Mouse (Mus musculus) MEL (cell line): Measurements from ENCODE around the gene Agbl5. TPM values are rescaled to one million over a fixed set of nuclear protein-coding genes. Genes with fewer than 3 reads are reported as not detected.

Experiments used
- DNase-seq: peaks from one replicate; pipeline ENCODE4 v3.0.0; 2011; ENCODE audit warnings: low read depth, low spot score
- H3K27ac ChIP-seq: 2 replicates; pipeline ENCODE4 v1.5.1; 2012; ENCODE audit warnings: low read depth, mild to moderate bottlenecking, control low read depth, low read length, moderate library complexity; ENCODE audit not compliant: control insufficient read depth
- H3K27me3 ChIP-seq, 2 experiments: fragments of 150-350 bp in 1 of 2; sonication (generic) in 1 of 2; 2 replicates each; pipeline ENCODE4 v1.6.1; 2012; ENCODE audit warnings: low read length in 2 of 2, mild to moderate bottlenecking in 2 of 2, improper control_type of control experiment in 1 of 2, moderate library complexity in 1 of 2; ENCODE audit not compliant: insufficient read depth in 2 of 2, control insufficient read depth in 1 of 2
- H3K36me3 ChIP-seq, 2 experiments: 2 replicates each; pipeline ENCODE4 v1.6.1; 2012 to 2014; ENCODE audit warnings: low read length in 2 of 2, improper control_type of control experiment in 1 of 2, inconsistent platforms in 1 of 2, mild to moderate bottlenecking in 1 of 2; ENCODE audit not compliant: insufficient read depth in 2 of 2, control insufficient read depth in 1 of 2
- H3K4me1 ChIP-seq, 2 experiments: fragments of 150-350 bp in 1 of 2; sonication (generic) in 1 of 2; 2 replicates each; pipeline ENCODE4 v1.6.1; 2012; ENCODE audit warnings: low read length in 2 of 2, improper control_type of control experiment in 1 of 2, mild to moderate bottlenecking in 1 of 2; ENCODE audit not compliant: insufficient read depth in 2 of 2, control insufficient read depth in 1 of 2
- H3K4me3 ChIP-seq, 2 experiments: fragments of 150-350 bp in 1 of 2; sonication (generic) in 1 of 2; 2 replicates each; pipeline ENCODE4 v1.5.1; 2012; ENCODE audit warnings: low read depth in 2 of 2, low read length in 2 of 2, mild to moderate bottlenecking in 2 of 2, moderate library complexity in 2 of 2, control low read depth in 1 of 2, improper control_type of control experiment in 1 of 2; ENCODE audit not compliant: control insufficient read depth in 1 of 2, insufficient read depth in 1 of 2
- H3K79me2 ChIP-seq: 2 replicates; pipeline ENCODE4 v1.6.1; 2012; ENCODE audit warnings: mild to moderate bottlenecking, low read length, moderate library complexity; ENCODE audit not compliant: control insufficient read depth, poor library complexity, insufficient read depth
- H3K9ac ChIP-seq: 2 replicates; pipeline ENCODE4 v1.6.1; 2012; ENCODE audit warnings: low read depth, mild to moderate bottlenecking, control low read depth, low read length, moderate library complexity; ENCODE audit not compliant: control insufficient read depth, poor library complexity, severe bottlenecking
- H3K9me3 ChIP-seq: fragments of 150-350 bp; sonication (generic); replicated peaks from 2 replicates; pipeline ENCODE4 v1.6.1; 2012; ENCODE audit warnings: mild to moderate bottlenecking, low read length, improper control_type of control experiment, moderate library complexity; ENCODE audit not compliant: insufficient read depth
- BHLHE40 ChIP-seq: IDR thresholded peaks from 2 replicates; pipeline ENCODE4 v1.6.1; 2012; ENCODE audit warnings: low read depth, mild to moderate bottlenecking, inconsistent platforms, low read length, improper control_type of control experiment, borderline replicate concordance
- CHD2 ChIP-seq: IDR thresholded peaks from 2 replicates; pipeline ENCODE4 v1.6.1; 2011; ENCODE audit warnings: low read length, improper control_type of control experiment
- CTCF ChIP-seq, 3 experiments: IDR thresholded peaks in 2 of 3; conservative IDR thresholded peaks in 1 of 3; 2 replicates each; pipeline ENCODE4 v1.5.1; 2011 to 2012; ENCODE audit warnings: low read length in 3 of 3, low read depth in 2 of 3, mild to moderate bottlenecking in 2 of 3, improper control_type of control experiment in 1 of 3, inconsistent platforms in 1 of 3, mixed read lengths in 1 of 3, moderate library complexity in 1 of 3; ENCODE audit not compliant: control insufficient read depth in 1 of 3, insufficient read depth in 1 of 3, poor library complexity in 1 of 3, severe bottlenecking in 1 of 3
- E2F4 ChIP-seq: IDR thresholded peaks from 2 replicates; pipeline ENCODE4 v1.6.1; 2011; ENCODE audit warnings: low read depth, low read length, improper control_type of control experiment, borderline replicate concordance
- ETS1 ChIP-seq: IDR thresholded peaks from 2 replicates; pipeline ENCODE4 v1.6.1; 2012; ENCODE audit warnings: low read depth, mild to moderate bottlenecking, inconsistent platforms, low read length, improper control_type of control experiment, moderate library complexity
- GATA1 ChIP-seq: IDR thresholded peaks from 2 replicates; pipeline ENCODE4 v1.6.1; 2011; ENCODE audit warnings: low read depth, low read length, improper control_type of control experiment
- KAT2A ChIP-seq: conservative IDR thresholded peaks from 2 replicates; pipeline ENCODE4 v1.6.1; 2012; ENCODE audit warnings: low read depth, low read length, improper control_type of control experiment, inconsistent platforms
- MAX ChIP-seq: IDR thresholded peaks from 2 replicates; pipeline ENCODE4 v1.6.1; 2011; ENCODE audit warnings: low read length, improper control_type of control experiment
- MEF2A ChIP-seq: IDR thresholded peaks from 2 replicates; pipeline ENCODE4 v1.6.1; 2014; ENCODE audit warnings: low read depth, mild to moderate bottlenecking, inconsistent platforms, low read length, improper control_type of control experiment; ENCODE audit not compliant: poor library complexity, insufficient replicate concordance, severe bottlenecking; ENCODE audit errors: extremely low read depth
- MXI1 ChIP-seq: IDR thresholded peaks from 2 replicates; pipeline ENCODE4 v1.6.1; 2011; ENCODE audit warnings: mild to moderate bottlenecking, low read depth, low read length, improper control_type of control experiment
- MYC ChIP-seq: IDR thresholded peaks from 2 replicates; pipeline ENCODE4 v1.6.1; 2011; ENCODE audit warnings: low read depth, mild to moderate bottlenecking, low read length, improper control_type of control experiment, moderate library complexity
- NELFE ChIP-seq: IDR thresholded peaks from 2 replicates; pipeline ENCODE4 v1.6.1; 2011; ENCODE audit warnings: low read depth, low read length, improper control_type of control experiment
- POLR2A ChIP-seq, 2 experiments: IDR thresholded peaks; 2 replicates each; pipeline ENCODE4 v1.6.1; 2011 to 2012; ENCODE audit warnings: low read length in 2 of 2, mild to moderate bottlenecking in 2 of 2, control low read depth in 1 of 2, improper control_type of control experiment in 1 of 2, low read depth in 1 of 2, moderate library complexity in 1 of 2; ENCODE audit not compliant: control insufficient read depth in 1 of 2, insufficient read depth in 1 of 2, poor library complexity in 1 of 2
- POLR2AphosphoS2 ChIP-seq: IDR thresholded peaks from 2 replicates; pipeline ENCODE4 v1.6.1; 2011; ENCODE audit warnings: low read length, improper control_type of control experiment
- RAD21 ChIP-seq: IDR thresholded peaks from 2 replicates; pipeline ENCODE4 v1.6.1; 2011; ENCODE audit warnings: mild to moderate bottlenecking, low read depth, low read length, improper control_type of control experiment
- RCOR1 ChIP-seq: IDR thresholded peaks from 2 replicates; pipeline ENCODE4 v1.6.1; 2012; ENCODE audit warnings: low read depth, mild to moderate bottlenecking, inconsistent platforms, low read length, improper control_type of control experiment
- SIN3A ChIP-seq: IDR thresholded peaks from 2 replicates; pipeline ENCODE4 v1.6.1; 2012; ENCODE audit warnings: low read length, improper control_type of control experiment, inconsistent platforms
- TBP ChIP-seq: IDR thresholded peaks from 2 replicates; pipeline ENCODE4 v1.8.0; 2011; ENCODE audit warnings: low read depth, low read length, improper control_type of control experiment
- TCF12 ChIP-seq: IDR thresholded peaks from 2 replicates; pipeline ENCODE4 v1.6.1; 2014; ENCODE audit warnings: low read depth, mild to moderate bottlenecking, inconsistent platforms, low read length, improper control_type of control experiment, moderate library complexity
- UBTF ChIP-seq: IDR thresholded peaks from 2 replicates; pipeline ENCODE4 v1.6.1; 2012; ENCODE audit warnings: low read depth, mild to moderate bottlenecking, inconsistent platforms, low read length, improper control_type of control experiment, moderate library complexity, borderline replicate concordance; ENCODE audit not compliant: insufficient read depth
- ZMIZ1 ChIP-seq: IDR thresholded peaks from 2 replicates; pipeline ENCODE4 v1.6.1; 2012; ENCODE audit warnings: low read depth, mild to moderate bottlenecking, inconsistent platforms, low read length, improper control_type of control experiment, moderate library complexity
- ZNF384 ChIP-seq: IDR thresholded peaks from 2 replicates; pipeline ENCODE4 v1.6.1; 2012; ENCODE audit warnings: low read depth, mild to moderate bottlenecking, inconsistent platforms, low read length, improper control_type of control experiment
- polyA plus RNA-seq, 2 experiments: library from polyadenylated mRNA; stranded (reverse) in 1 of 2; unstranded in 1 of 2; fragments of >175 nt in 1 of 2; fragments of >200 nt in 1 of 2; gene quantifications; 2 replicates each; pipeline versions ENCODE4 v1.2.1 to v1.2.4; 2012; ENCODE audit warnings: low replicate concordance in 2 of 2, low read depth in 1 of 2; ENCODE audit not compliant: insufficient read length in 2 of 2, insufficient read depth in 1 of 2, missing spikeins in 1 of 2
- total RNA-seq: library from RNA; depleted of rRNA; stranded (reverse); fragments of 300-350 nt; gene quantifications from 2 replicates; pipeline ENCODE4 v1.2.3, GENCODE M21; 2012

The Agbl5 gene
- total and polyA plus RNA-seq, 3 experiments, result 10.6 to 45.0 TPM; not detected in 1

DNA sequence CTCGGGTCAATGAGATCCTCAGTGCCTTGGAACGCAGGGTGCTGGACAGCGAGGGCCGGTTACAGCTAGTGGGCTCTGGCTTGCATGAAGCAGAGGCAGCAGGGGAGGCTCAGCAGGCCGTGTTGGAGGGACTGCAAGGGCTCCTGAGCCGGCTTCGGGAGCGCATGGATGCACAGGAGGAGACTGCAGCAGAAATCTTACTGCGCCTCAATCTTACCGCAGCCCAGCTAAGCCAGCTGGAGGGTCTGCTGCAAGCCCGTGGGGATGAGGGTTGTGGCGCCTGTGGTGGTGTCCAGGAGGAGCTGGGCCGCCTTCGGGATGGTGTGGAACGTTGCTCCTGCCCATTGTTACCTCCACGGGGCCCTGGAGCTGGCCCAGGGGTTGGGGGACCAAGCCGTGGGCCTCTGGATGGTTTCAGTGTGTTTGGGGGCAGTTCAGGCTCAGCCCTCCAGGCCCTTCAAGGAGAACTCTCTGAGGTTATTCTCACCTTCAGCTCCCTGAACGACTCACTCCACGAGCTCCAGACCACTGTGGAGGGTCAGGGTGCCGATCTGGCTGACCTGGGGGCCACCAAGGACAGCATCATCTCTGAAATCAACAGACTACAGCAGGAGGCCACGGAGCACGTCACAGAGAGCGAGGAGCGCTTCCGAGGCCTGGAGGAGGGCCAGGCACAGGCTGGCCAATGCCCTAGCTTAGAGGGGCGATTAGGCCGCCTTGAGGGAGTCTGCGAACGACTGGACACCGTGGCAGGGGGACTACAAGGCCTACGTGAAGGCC is 29.6 kb downstream of the Agbl5 start:
- Histone ChIP-seq H3K9me3 (no peaks in the 10 kb centered on the region), H3K27ac (no peak overlapping the region), H3K79me2 (peaks cover 13% of the 10 kb centered on the region), H3K4me1 (peaks cover 21 to 31% of the 10 kb centered on the region in 2 experiments), H3K4me3 (no peak overlapping the region), H3K36me3 (peaks cover 0 to 18% of the 10 kb centered on the region in 2 experiments; a peak in 2 of 4 replicates), H3K9ac (no peak overlapping the region), H3K27me3 (no peaks in the 10 kb centered on the region)
- TF ChIP-seq MYC (no peak), ZMIZ1 (no peak), ZNF384 (no peak), RCOR1 (no peak), GATA1 (no peak), MEF2A (no peak)
- no peak for DNase-seq

DNA sequence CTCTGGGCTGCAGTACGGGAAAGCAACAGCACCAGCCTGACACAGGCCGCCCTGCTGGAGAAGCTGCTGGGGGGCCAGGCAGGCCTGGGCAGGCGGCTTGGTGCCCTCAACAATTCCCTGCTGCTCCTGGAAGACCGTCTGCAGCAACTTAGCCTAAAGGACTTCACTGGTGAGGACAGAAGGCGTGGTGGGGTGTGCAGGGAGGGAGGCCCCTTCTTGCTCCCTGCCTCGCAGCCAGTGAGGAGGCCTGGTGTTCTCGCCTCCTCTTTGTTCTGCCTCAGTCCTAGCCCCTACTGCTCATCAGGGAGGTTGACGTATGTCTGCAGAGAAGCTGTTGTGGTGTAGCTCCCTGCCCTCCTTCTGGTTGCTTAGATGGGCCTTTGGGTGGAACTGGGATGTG is 30.2 kb downstream of the Agbl5 start:
- Histone ChIP-seq H3K9me3 (no peaks in the 10 kb centered on the region), H3K27me3 (no peaks in the 10 kb centered on the region), H3K4me1 (peaks cover 21 to 37% of the 10 kb centered on the region in 2 experiments), H3K27ac (no peak overlapping the region), H3K9ac (no peak overlapping the region), H3K36me3 (peaks cover 0 to 21% of the 10 kb centered on the region in 2 experiments; a peak in 2 of 4 replicates), H3K79me2 (peaks cover 14% of the 10 kb centered on the region), H3K4me3 (no peak overlapping the region)
- TF ChIP-seq E2F4 (no peak), NELFE (no peak), CTCF (IDR thresholded peaks at IDR 0.05 in 2 of 3, conservative IDR thresholded peaks at IDR 0.05 in 1 of 3; ENCODE audit: control insufficient read depth in 1 of 3, insufficient read depth in 1 of 3, low read depth in 2 of 3, low read length in 3 of 3, poor library complexity in 1 of 3, severe bottlenecking in 1 of 3) (no peak), UBTF (no peak), TBP (no peak), BHLHE40 (no peak), POLR2AphosphoS2 (no peak), POLR2A (IDR thresholded peaks at IDR 0.05; ENCODE audit: control insufficient read depth in 1 of 2, insufficient read depth in 1 of 2, low read depth in 1 of 2, low read length in 2 of 2, poor library complexity in 1 of 2) (no peak), MXI1 (no peak), KAT2A (no peak), CHD2 (no peak), ETS1 (no peak), MAX (no peak), RAD21 (no peak), TCF12 (no peak), SIN3A (no peak)
- no peak for DNase-seq
